Mouse (Mus musculus) T-cell, adult 2 months (primary cell): ENCODE results near the gene Il1rl2.

ENCODE experiments used
- DNase-seq: peaks from one replicate; pipeline ENCODE4 v3.0.0; 2022; ENCODE audit warnings: low spot score

The Il1rl2 gene

DNA sequence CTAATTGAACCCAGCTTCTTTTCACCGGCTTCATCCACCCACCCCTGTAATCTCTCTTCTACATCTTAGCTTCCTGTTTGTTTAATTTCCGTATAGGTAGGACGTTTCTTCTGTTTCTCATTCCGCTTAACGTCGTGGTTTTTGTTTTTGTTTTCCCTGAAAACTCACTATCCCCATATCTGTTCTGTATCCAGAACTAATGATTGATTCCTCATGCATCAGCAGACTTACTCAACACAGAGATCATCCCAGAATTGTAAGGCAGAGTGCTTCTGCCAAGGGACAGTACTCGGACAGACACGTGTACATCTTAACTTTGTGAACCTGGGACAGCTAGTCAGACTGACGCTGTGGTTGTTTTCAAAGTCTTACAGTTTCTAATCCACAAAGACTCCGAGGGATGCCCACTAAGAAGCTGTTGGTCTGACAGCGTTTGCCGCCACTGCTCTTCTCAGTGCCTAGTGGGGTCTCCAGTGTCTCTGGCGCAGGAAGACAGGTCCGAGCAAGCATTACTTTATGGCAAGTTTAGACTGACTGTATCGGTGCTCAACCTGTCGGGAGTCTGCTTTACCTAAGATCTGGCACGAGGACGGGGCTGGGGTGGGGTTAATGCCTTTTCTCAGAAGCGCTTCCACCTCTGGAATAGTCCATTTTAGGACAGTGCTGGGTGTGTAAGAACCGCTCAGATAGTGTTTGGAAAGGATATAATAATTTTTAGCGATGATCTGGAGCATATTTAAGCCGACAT, 719 bp downstream of the Il1rl2 start:
- peak; percentile 30 for DNase-seq

DNA sequence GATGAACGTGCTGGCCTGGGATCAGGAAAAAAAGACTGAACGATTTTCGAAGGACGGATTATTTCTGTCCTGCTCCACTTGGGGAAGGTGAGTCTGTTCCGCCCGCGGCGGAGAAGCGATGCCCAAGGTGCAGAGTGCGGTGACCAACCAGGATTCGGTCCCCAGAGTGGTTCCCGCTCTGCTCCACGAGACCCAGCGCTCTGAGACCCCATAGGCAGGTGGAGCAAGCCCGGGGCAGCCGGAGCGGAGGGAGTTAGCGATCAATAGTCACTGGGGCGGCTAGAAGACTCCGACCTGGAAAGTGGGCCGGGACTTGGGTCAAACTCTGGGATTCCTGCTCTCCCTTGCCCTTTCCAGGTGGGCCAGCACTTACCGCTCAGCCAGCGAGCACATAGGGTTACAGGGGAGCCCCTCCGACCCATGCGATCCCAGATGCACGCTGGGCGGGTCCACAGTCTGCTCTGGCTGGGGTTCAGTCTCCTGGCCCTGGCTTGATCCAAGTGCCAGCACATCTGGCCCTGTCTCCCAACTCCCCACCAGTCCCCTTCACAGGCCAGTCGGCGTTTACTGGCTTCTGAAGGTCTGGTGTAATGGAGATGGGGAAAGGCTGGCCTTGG, 1.4 kb downstream of the Il1rl2 start:
- DNase-seq, result no peak

DNA sequence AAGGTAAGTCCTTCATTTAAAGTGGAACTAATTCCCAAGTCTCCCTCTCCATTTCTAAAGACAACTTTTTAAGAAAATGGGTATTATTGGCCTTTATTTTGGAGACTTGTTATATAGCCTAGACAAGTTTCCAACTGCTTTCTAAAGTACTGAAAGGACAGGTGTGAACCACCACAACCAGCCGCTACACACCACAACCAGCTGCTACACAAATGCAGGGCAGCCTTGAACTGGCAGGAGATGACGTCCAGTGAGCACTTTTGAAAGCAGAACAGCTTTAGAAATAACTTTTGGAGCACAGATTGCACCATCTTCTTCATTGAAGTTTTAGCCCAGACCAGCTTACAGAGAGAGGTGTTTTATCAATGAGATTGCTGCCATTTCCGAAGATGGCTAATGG, 3.2 kb downstream of the Il1rl2 start:
- no peak for DNase-seq

DNA sequence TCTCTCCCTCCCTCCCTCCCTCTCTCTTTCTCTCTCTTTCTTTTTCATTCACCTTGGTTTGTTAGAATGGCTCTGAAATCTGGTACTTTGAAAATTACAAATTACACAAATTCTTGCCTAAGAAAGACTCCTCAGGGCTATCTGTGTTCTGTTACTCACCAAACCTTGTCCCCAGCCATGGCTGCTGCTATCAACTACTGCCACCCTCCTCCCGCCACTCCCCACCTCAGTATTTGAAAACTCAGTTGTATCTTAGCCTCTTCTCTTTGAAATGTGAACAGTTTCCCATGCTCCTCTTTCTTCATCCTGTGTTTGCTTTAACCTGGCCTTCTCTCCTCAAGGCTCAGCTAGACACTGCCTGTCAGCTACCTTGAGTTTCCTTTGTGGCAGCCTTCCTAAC, 5.1 kb downstream of the Il1rl2 start:
- DNase-seq, result no peak

GRCm38 (mm10) chr1:40330181-40330580, 5.8 kb downstream of the Il1rl2 start:
- no peak for DNase-seq

- no peak for DNase-seq
Observed at GRCm38 (mm10) chr1:40339346-40339745, 14.9 kb downstream of the Il1rl2 start.

DNA sequence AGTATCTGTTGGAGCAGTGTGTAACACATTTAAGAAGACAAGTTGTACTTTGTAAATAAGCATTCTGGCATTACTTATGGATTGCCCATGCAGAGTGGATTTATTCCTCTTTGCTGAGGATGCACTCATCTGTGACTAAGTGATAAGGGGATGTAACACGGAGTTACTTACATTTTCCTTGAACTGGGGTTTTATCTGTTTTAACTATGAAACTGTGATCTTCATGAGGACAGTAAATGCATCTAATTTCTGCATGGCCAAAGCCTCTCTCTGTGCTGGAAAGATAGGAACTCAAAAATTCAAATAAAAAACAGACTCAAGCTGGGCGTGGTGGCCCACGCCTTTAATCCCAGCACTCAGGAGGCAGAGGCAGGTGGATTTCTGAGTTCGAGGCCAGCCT, 15.7 kb downstream of the Il1rl2 start:
- no peak for DNase-seq

GRCm38 (mm10) chr1:40352158-40352903, 27.9 kb downstream of the Il1rl2 start:
- DNase-seq, result no peak

DNA sequence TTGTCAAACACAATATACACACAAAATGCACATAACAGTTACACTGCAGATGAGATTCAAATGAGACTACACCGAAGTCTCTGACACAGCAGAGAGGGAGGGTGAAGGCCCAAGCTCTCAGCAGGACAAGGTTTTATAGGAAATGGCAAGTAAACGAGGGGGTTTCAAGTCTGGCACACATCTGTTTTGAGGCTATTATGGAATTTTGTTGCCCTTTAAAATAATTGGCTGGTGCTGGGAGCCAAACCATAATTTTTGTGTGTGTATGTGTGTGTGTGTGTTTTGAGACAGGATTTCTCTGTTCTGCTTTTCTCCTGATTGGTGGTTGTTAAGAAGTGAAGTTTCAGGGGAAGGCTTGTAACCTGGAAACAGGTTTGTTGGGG, 28.5 kb downstream of the Il1rl2 start:
- no peak for DNase-seq

GRCm38 (mm10) chr1:40354665-40355064, 30.3 kb downstream of the Il1rl2 start:
- DNase-seq, result no peak

DNA sequence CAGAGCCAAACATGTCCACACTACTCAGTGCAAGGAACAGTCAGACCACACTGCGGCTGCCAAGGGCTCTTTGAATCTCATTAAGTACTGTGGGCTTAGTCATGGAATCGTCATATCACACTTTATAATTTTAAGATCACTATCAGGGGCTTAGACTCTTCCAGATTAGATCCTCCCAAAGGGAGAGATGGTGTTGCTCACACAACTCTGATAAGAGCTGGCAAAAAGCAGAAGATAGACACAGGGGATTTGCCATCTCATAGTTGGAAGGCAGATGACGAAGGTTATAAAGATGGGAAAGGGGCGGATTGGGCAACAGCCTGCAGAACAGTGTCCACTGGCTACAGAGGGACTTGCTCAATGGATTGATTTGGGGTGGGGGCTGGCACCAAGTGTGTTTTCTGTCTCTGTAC, 31.0 kb downstream of the Il1rl2 start:
- DNase-seq, result no peak

DNA sequence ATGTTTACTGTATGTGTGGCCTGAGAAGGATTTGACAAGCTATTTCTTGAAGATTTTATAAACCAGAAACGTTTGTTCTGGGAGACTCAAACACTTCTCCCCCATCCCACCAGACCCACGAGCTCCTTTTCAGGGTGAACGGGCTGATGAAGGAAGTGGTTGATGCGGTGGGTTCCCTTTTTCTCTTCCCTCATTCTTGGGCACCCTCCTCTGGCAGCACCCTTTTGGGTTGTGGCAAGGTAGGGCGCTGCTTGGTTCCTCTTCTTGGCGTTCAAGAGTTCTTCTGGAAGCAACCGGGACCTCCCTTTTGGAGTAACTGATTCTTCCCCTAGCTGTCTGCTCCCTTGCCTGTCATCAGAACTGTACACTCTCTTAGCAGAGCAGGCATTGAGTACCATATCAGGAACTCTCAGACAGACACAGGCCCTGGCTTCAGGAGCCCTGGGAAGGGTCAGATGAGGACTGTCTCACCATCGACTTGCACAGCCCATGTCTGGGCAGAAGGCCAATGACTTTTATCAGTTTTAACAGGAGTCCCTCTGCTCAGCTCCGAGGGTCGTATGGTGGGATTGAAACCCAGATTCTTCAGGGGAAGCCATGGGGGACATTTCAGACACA, 31.6 kb downstream of the Il1rl2 start:
- DNase-seq, result no peak

DNA sequence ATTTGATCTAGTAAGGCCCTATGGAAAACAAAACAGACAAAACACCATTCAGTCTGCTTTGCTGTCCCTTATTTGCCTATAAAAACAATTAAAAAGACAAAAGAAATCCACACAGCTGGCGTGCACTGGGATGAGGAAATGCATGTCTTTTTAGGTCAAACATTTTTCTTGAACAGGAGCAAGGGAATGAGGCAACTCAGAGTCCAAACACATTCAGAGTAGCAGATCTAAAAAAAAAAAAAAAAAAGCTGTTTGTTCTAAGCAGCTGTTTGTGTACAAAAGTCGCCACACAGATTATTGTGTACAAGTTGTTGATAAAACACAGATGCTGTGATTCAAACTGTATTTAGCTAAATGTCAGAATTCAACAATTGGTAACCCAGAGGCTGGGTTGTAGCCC, 33.5 kb downstream of the Il1rl2 start:
- DNase-seq, result no peak

- no peak for DNase-seq
Observed at GRCm38 (mm10) chr1:40358351-40358750, 33.9 kb downstream of the Il1rl2 start.

DNA sequence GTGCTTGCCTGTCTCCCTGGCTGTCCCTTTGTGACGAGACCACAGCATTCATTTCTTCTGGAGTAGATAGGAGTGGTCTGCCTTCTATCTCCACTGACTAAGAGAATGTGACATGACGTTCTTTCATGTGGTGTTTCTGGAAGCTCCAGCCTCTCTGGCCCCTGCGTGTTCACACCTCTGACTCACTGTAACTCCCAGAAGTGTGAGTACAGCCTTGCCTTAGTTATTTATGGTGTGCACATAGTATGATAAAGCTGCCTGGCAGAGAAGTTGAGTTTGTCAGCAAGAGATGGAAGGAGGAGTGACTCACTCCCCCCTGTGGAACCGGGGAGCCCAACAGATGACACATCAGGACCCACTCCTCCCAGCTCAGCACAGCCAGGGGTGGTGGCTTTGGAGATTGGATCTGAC, 34.4 kb downstream of the Il1rl2 start:
- no peak for DNase-seq

DNA sequence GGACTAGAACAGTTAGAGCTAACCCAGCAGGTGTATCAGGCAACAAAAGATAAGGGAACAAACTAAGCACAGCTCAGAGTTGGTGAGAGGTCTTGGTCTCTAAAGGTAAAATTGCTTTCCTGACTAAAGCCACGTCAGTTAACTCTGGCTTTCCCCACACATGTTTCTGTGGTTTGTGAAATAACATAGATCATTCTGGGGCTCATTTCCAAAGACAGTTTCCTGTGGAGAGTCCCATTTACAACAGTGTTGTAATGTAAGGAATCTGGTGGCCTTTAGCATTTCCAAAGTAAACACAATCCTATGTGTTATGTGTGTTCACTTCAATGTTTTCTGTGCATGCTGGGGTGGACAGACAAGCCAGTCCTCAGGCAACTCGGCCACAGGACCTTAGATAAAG, 35.3 kb downstream of the Il1rl2 start:
- DNase-seq, result no peak

DNA sequence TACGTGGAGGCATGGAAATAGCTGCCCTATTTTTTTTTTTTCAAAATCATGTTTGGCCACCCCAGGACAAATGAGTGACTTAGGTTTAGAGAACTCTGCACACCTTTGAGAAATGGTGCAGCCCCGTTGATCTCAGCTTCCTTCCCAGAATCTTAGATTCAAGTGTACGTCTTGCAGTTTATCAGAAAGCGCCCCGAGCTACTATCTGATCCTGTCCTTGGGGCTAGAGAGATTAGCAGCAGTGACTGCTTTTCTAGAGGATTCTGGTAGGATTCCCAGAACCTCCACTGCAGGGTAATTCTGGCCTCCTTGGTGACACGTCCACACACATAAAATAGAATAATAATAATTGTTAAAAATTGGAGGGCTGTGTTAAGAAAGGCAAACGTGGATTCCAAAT, 36.6 kb downstream of the Il1rl2 start:
- DNase-seq, result no peak

- no peak for DNase-seq
Observed at GRCm38 (mm10) chr1:40361596-40361995, 37.2 kb downstream of the Il1rl2 start.

- no peak for DNase-seq
Observed at GRCm38 (mm10) chr1:40362784-40363183, 38.4 kb downstream of the Il1rl2 start.

GRCm38 (mm10) chr1:40372951-40373350, 48.5 kb downstream of the Il1rl2 start:
- no peak for DNase-seq

DNA sequence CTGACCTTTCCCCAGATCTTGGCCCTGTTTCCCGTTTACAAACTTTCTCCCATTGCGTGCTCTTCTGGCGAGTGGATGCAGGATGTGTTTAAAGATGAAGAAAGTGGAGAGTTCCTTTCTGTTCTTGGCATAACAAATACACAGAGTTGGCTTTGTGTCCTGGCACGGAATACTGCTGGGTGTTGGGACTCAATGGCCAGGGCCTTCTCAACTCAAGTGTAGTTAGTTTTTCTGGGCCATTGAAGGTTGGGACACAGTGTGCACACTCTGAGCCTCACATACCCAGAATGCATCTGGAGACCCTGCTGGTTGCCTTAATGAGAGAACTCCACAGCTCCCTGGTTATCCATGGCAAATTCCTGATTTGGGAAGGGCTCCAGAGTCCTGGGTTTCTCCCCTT, 50.7 kb downstream of the Il1rl2 start:
- no peak for DNase-seq

- no peak for DNase-seq
Observed at GRCm38 (mm10) chr1:40376745-40377144, 52.3 kb downstream of the Il1rl2 start.

GRCm38 (mm10) chr1:40378794-40379193, 54.4 kb downstream of the Il1rl2 start:
- peak; percentile 48 for DNase-seq
